Mouse (Mus musculus): ENCODE measurements around the gene Med12l.

DNA sequence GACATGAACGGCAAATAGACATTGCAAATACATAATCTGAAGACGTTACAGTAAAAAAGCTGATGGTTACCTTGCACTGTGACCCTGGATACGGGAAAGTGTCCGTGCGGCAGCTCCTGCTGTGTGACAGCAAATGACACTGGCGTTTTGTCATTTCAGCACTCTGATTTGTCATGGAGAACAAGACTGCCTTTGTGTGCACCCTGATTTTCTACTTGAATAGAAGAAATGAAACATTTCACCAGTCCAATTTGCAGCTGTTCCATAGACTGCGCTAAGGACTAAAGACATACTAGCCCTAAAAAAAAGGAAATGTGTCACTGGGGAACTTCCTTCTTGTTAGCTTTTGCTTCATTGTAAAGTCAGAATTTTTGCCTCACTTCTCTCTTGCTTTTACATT is 257.1 kb downstream of the Med12l start, which contains the start of gene P2ry12:
- TF ChIP-seq GATA1 (IDR thresholded peaks at IDR 0.05; ENCODE audit: low read length) (no peak), TAL1 (IDR thresholded peaks at IDR 0.05; ENCODE audit: low read length) (no peak)

Measured in erythroblast, embryonic 14.5 days (primary cell).